Mouse (Mus musculus) embryonic facial prominence, embryonic 14.5 days (tissue): ENCODE results near the gene Glis3. TPM values are rescaled to one million over a fixed set of nuclear protein-coding genes. Genes with fewer than 3 reads are reported as not detected.

ENCODE experiments used
- ATAC-seq: fragments of 200-750 bp; cut with Nextera tagmentation; 2 replicates; pipeline ENCODE4 v1.8.0; 2017; ENCODE audit warnings: low read depth, moderate number of reproducible peaks, moderate TSS enrichment
- DNase-seq: peaks from one replicate; pipeline ENCODE4 v3.0.0-alpha.2; 2015; ENCODE audit warnings: low spot score
- H3K27ac ChIP-seq: fragments of 300-500 bp; sonication (generic); replicated peaks from 2 replicates; pipeline ENCODE4 v1.5.1; 2014; ENCODE audit warnings: low read depth, mild to moderate bottlenecking, low read length, moderate library complexity
- H3K27me3 ChIP-seq: fragments of 300-500 bp; sonication (generic); replicated peaks from 2 replicates; pipeline ENCODE4 v1.6.1; 2014; ENCODE audit warnings: low read length; ENCODE audit not compliant: control insufficient read depth, insufficient read depth
- H3K36me3 ChIP-seq: fragments of 300-500 bp; sonication (generic); 2 replicates; pipeline ENCODE4 v1.6.1; 2014; ENCODE audit warnings: low read length, mixed read lengths; ENCODE audit not compliant: control insufficient read depth, insufficient read depth
- H3K4me1 ChIP-seq: fragments of 300-500 bp; sonication (generic); 2 replicates; pipeline ENCODE4 v1.6.1; 2014; ENCODE audit warnings: antibody characterized with exemption, low read length; ENCODE audit not compliant: control insufficient read depth, insufficient read depth
- H3K4me2 ChIP-seq: fragments of 300-500 bp; sonication (generic); 2 replicates; pipeline ENCODE4 v1.6.1; 2014; ENCODE audit warnings: low read depth, mild to moderate bottlenecking, low read length, moderate library complexity, mixed read lengths
- H3K4me3 ChIP-seq: fragments of 300-500 bp; sonication (generic); 2 replicates; pipeline ENCODE4 v1.5.1; 2014; ENCODE audit warnings: low read depth, mild to moderate bottlenecking, low read length
- H3K9ac ChIP-seq: fragments of 300-500 bp; sonication (generic); 2 replicates; pipeline ENCODE4 v1.6.1; 2014; ENCODE audit warnings: low read depth, mild to moderate bottlenecking, low read length, moderate library complexity, mixed read lengths
- H3K9me3 ChIP-seq: fragments of 300-500 bp; sonication (generic); 2 replicates; pipeline ENCODE4 v1.6.1; 2016; ENCODE audit warnings: low read length; ENCODE audit not compliant: control insufficient read depth
- WGBS: fragments of 180-500 bp; shearing (Covaris S2); extraction: QIAGEN DNeasy Blood & Tissue Kit; methylation state at CpG from one replicate; pipeline ENCODE4 v1.1.7; 2014; 5-methylcytosine and 5-hydroxymethylcytosine counted together
- polyA plus RNA-seq: library from polyadenylated mRNA; unstranded; fragments of >200 nt; fragmentation: Nextera tagmentation; extraction: Ambion mirVana; gene quantifications from 2 replicates; pipeline ENCODE4 v1.2.1, GENCODE M21; 2014

Glis3 gene
- polyA plus RNA-seq, 1 experiment from 2014 or later, result 6.0 TPM

GRCm38 (mm10) chr19:28685484-28685883 is 5.6 kb upstream of the Glis3 start:
- Histone ChIP-seq H3K27ac (no peak overlapping the region), H3K4me1 (peaks cover 3% of the 10 kb centered on the region; the same call in 1 of the 2 replicates), H3K4me3 (no peak overlapping the region), H3K36me3 (no peaks in the 10 kb centered on the region), H3K9me3 (no peaks in the 10 kb centered on the region), H3K4me2 (no peak overlapping the region), H3K9ac (no peak overlapping the region), H3K27me3 (no peaks in the 10 kb centered on the region)
- 89% methylated on average over 4 of the region's 4 CpGs for WGBS
- DNase-seq, result no peak
- no peak for ATAC-seq

GRCm38 (mm10) chr19:28684347-28684746 is 4.5 kb upstream of the Glis3 start:
- H3K27me3 ChIP-seq, result peaks cover 3% of the 10 kb centered on the region; the same call in 1 of the 2 replicates
- H3K4me2 ChIP-seq, result no peak overlapping the region
- DNase-seq (no peak), ATAC-seq (no peak)
- WGBS, result 75% methylated on average over 6 of the region's 6 CpGs
- H3K27ac ChIP-seq, result no peak overlapping the region
- no peaks in the 10 kb centered on the region for H3K9me3 ChIP-seq
- H3K4me3 ChIP-seq, result no peak overlapping the region
- H3K9ac ChIP-seq, result no peak overlapping the region
- H3K4me1 ChIP-seq, result peaks cover 3% of the 10 kb centered on the region; the same call in 1 of the 2 replicates
- H3K36me3 ChIP-seq, result no peaks in the 10 kb centered on the region

GRCm38 (mm10) chr19:28683346-28683745 is 3.5 kb upstream of the Glis3 start:
- DNase-seq (no peak), ATAC-seq (no peak)
- Histone ChIP-seq H3K27ac (no peak overlapping the region), H3K9ac (no peak overlapping the region), H3K4me2 (no peak overlapping the region), H3K36me3 (no peaks in the 10 kb centered on the region), H3K27me3 (peaks cover 8% of the 10 kb centered on the region), H3K4me1 (peaks cover 8% of the 10 kb centered on the region; the same call in 1 of the 2 replicates), H3K4me3 (no peak overlapping the region), H3K9me3 (no peaks in the 10 kb centered on the region)
- 87% methylated on average over 4 of the region's 4 CpGs for WGBS

GRCm38 (mm10) chr19:28679291-28679775 is 544 bp downstream of the Glis3 start:
- Histone ChIP-seq H3K4me3 (peak overlapping the region; percentile 72), H3K4me2 (peak overlapping the region; percentile 99), H3K9ac (peak overlapping the region; percentile 74), H3K27me3 (peaks cover 13% of the 10 kb centered on the region), H3K9me3 (no peaks in the 10 kb centered on the region), H3K27ac (peak overlapping the region; percentile 54; the same call in 1 of the 2 replicates), H3K36me3 (no peaks in the 10 kb centered on the region), H3K4me1 (peaks cover 14% of the 10 kb centered on the region)
- ATAC-seq (no peak), DNase-seq (no peak)
- 1% methylated on average over 25 of the region's 28 CpGs for WGBS

GRCm38 (mm10) chr19:28678646-28679270 is 1.1 kb downstream of the Glis3 start:
- no peak for DNase-seq
- ATAC-seq, result no peak

GRCm38 (mm10) chr19:28677728-28678438 is 2.0 kb downstream of the Glis3 start:
- ATAC-seq (no peak), DNase-seq (no peak)
- Histone ChIP-seq H3K4me1 (peaks cover 12% of the 10 kb centered on the region), H3K4me2 (peak overlapping the region; percentile 99), H3K27me3 (peaks cover 13% of the 10 kb centered on the region), H3K9me3 (no peaks in the 10 kb centered on the region), H3K4me3 (peak overlapping the region; percentile 72), H3K9ac (peak overlapping the region; percentile 74), H3K27ac (no peak overlapping the region), H3K36me3 (no peaks in the 10 kb centered on the region)
- 2% methylated on average over 17 of the region's 32 CpGs for WGBS

More at GRCm38 (mm10) chr19:28678646-28679270, 1.1 kb downstream of the Glis3 start:
- peaks cover 13% of the 10 kb centered on the region for H3K27me3 ChIP-seq
- peak overlapping the region; percentile 74 for H3K9ac ChIP-seq
- WGBS, result under 1% methylated on average over 28 of the region's 30 CpGs
- no peaks in the 10 kb centered on the region for H3K36me3 ChIP-seq
- peak overlapping the region; percentile 72 for H3K4me3 ChIP-seq
- H3K4me2 ChIP-seq, result peak overlapping the region; percentile 99
- peaks cover 12% of the 10 kb centered on the region for H3K4me1 ChIP-seq
- H3K9me3 ChIP-seq, result no peaks in the 10 kb centered on the region
- H3K27ac ChIP-seq, result no peak overlapping the region

GRCm38 (mm10) chr19:28677045-28677727 is 2.7 kb downstream of the Glis3 start:
- Histone ChIP-seq H3K27me3 (peaks cover 13% of the 10 kb centered on the region), H3K9me3 (no peaks in the 10 kb centered on the region), H3K4me2 (peak overlapping the region; percentile 99), H3K36me3 (no peaks in the 10 kb centered on the region), H3K4me1 (peaks cover 12% of the 10 kb centered on the region), H3K27ac (no peak overlapping the region), H3K4me3 (peak overlapping the region; percentile 72), H3K9ac (no peak overlapping the region)
- whole genome bisulfite sequencing, result 25% methylated on average over 8 of the region's 8 CpGs
- ATAC-seq, result no peak
- no peak for DNase-seq

GRCm38 (mm10) chr19:28663781-28664180 is 16.1 kb downstream of the Glis3 start:
- 72% methylated on average over 9 of the region's 9 CpGs for WGBS

More at GRCm38 (mm10) chr19:28663781-28664180, 16.1 kb downstream of the Glis3 start:
- ATAC-seq, result no peak
- H3K4me1 ChIP-seq, result no peaks in the 10 kb centered on the region
- no peak for DNase-seq
- H3K4me2 ChIP-seq, result no peak overlapping the region
- H3K27me3 ChIP-seq, result no peaks in the 10 kb centered on the region
- no peaks in the 10 kb centered on the region for H3K9me3 ChIP-seq
- H3K27ac ChIP-seq, result no peak overlapping the region
- no peaks in the 10 kb centered on the region; the same call in 1 of the 2 replicates for H3K36me3 ChIP-seq
- no peak overlapping the region for H3K9ac ChIP-seq
- no peak overlapping the region for H3K4me3 ChIP-seq
